Mouse (Mus musculus): Measurements from ENCODE around the gene Slc22a3.
A peak's percentile ranks its signal among the peaks of the same experiment; 100 is the strongest.

The Slc22a3 gene

DNA sequence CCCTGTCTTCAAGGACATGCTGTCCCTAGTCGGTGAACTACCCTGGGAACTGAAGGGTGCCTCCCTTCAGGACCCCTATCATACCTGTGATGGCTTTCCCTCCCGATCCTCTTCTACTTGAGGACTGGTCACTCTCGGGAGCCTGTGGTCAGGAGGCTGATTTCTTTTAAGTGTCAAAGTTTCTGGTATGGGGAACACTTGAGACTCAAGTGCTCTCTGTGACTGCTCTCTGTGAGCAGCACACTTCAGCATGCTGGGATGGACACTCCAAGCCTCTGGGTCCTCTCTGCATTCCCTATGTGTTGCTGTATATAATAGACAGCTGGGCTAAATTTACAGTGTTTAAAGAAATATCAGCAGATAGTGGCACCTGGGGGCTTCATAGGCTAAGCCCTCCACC lies 39.9 kb downstream of the Slc22a3 start:
- DNase-seq = no peak

DNA sequence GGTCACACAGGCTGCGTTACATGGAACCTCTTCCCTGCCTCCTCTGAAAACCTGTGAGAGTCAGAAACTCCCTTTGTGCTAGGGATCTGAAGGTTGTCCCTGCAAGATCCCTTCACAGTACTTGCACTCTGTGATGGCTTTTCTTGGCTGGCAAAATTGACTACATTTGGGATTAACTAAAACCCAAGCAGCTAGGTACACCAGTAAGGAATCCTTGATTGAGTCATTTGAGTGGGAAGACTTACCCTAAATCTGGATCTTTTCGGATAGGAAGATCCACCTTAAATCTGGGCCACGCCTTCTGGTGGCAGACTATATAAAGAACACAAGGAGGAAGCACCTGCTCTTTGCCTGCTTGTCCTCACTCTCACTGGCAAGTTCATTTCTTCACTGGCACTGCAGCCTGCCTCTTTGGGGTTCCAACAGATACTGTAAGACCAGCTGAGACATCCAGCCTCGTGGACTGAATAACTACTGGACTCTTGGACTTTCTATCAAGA lies 41.0 kb downstream of the Slc22a3 start:
- DNase-seq = no peak

DNA sequence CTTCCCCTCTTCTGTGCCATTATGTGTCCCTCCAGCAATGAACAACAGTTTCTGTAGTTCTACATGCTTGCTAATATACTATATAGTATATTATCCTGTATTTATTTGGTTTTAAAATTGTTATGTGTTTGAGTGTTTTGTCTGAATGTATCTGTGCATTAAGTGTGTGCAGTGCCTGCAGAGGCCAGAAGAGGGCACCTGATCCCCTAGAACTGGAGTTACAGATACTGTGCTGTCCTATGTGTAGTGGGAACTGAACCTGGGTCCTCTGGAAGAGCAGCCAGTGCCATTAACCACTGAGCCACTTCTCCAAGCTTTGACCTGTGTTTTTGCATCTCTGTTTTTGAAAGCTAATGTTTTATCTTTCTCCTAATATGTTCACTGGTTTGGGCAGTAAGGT lies 46.3 kb downstream of the Slc22a3 start:
- DNase-seq = no peak

DNA sequence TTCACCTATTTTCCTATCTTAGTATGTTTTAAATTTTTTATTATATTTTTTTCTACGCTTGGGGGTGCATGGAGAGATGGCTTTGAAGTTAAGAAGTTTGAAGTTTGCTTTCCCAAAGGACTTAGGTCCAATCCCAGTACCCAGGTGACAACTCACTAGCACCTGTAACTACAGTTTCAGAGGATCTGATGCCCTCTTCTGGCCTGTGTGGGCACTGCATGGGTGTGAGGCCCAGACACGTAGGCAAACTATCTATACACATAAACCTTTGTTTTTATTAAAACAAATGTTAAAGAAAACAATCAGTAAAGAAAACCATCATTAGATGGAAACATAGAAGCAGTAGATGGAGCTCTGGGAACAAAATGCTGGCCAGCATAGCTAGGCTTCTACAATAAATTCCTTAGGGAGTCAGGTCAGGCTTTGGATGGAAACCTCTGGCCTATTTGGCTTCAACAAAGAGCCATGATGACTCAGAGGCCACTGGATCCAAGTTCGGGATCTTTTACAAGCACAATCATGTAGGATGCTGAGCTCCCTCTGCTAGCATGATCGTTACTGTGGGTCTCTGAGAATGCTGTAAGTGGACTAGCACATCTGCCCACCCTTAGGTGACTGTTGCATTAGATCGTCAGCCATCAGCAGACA lies 52.2 kb downstream of the Slc22a3 start:
- DNase-seq = peak in 1 of 2 experiments; percentile 43

DNA sequence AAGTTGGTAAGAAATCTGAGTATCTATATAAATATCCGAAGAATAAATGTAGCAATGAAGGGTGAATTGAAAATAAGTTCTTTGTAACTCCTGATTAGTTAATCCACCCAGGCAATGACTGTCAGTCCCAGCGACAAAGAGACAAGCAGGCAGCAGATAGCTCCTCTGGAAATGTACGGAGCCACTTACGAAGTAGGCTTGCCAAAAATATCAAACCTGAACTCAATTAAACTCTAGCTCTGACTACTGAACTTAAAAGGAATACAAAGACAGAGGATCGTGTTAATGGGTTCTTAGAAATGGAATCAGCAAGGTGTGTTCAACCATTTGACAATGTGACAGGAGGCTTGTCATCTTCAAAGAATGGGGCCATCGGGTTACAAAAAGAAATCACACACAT lies 53.8 kb downstream of the Slc22a3 start:
- DNase-seq = no peak

DNA sequence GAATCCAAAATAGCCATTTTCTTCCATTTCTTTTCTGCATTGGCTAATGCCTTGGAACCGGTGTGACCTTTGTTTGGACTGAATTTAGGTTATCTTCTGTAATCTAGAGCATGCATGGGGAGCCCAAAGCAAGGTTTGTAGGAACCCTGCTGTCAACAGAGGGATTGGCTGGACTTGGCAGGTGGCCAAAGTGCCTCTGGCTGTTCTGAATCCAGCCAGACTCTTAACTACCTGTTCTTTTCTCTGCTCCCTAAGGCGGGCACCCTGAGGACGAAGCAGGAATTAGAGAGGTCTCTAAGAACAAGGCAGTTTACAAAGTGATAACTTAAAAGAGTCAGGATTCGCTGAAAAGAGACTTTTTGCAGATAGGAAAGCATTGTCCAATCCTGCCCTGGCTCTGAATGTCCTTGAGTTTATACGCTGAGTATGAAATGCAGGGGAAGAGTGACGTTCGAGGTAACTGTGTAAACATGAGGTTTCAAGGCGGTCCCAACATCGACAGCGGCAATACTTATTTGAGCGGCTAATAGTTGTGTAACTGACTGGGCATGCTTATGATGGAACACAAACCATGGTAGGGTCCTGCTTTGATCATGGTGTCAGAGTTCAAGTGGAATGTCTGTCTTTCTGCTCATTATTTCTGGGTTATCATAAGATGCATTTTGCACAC lies 54.5 kb downstream of the Slc22a3 start:
- DNase-seq = peak; percentile 8 to 39

DNA sequence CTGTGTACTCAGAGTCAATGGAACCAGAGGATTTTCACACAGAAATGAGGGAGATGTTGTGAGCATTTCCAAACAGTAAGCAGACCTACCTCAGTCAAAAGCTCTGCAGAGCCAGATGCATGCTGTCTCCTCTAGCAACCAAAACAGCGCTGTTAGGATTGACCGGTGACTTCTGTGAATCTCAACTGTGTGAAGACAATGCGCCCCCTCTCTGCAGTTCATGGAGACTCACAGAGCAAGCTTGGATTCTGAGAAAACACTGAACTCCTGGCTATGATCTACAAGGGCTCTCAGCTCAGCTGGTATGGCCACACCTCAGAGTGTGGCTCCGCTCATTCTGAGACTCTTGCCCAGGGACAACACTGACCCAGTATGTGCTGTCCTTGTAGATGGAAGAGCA lies 56.3 kb downstream of the Slc22a3 start:
- DNase-seq = no peak

DNA sequence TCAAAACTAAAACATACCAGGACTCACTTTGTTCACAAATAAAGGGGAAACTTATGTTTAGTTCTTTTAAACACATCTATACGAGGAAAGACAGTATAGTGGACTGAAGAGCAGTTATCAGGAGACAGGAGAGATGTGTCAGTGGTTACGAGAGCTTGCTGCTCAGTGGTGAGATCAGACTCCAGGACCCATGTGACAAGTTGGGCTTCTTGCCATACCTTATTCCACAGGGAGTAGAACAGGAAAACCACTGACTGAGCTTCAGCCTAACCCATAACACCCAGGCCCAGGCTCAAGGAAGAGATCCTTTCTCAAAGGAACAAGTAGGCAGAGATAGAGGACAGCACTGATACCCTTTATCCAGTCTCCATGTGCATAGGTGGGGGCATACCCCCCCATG lies 62.9 kb downstream of the Slc22a3 start:
- no peak for DNase-seq

DNA sequence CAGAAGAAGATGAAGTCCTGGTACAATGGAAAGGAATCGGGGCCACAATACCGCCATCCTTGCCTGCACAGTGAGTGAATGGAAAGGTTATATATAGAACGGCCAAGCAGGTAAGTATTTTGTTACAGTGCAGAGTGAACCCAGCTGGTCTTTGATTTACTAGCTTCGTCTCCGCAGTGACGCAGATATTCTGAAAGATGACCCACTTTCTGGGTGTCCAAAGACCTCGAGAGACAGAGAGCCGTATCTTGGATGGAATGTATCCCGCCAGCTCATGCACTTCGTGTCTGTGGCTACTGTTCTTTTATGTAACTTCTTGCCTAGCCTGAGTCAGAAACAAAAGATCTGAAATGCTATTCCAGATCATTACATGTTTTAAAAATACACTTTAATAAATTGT lies 69.7 kb downstream of the Slc22a3 start:
- no peak for DNase-seq

DNA sequence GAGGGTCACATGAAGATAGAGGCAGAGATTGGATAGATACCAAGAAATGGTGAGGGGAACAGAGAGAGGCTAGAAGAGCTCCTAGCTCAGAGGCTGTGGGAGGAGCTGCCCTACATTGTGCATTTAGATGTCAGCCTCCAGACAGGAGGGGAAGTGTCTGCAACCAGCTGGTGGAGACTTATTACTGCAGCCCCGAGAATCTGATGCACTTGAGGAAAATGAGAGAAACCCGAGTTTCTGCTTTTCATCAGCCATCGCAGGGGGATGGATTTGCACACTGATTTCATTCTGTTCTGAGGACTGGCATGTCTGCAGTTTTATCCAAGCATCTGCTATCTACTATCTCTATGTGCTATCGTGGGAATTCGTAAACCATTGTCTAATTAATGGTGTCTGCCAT lies 75.8 kb downstream of the Slc22a3 start:
- no peak for DNase-seq

DNA sequence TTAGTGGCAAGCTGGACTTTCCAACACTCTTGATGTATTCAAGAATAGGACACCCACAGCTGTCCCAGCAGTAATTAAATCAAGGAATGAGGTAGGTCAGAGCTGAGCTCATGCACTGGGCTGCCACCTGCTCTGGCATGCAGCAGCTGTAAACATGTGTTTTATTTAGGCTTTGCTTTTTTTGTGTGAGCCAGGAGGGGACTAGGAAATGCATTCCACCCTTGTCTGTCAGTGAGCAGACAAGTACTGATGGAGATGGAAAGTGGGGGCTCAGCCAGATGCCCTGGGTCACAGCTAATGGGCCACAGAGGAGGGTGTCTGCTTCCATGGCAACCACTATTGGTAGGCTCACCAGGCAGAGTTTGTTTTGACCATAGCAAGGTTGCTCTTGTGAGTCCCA lies 79.1 kb downstream of the Slc22a3 start:
- no peak for DNase-seq

DNA sequence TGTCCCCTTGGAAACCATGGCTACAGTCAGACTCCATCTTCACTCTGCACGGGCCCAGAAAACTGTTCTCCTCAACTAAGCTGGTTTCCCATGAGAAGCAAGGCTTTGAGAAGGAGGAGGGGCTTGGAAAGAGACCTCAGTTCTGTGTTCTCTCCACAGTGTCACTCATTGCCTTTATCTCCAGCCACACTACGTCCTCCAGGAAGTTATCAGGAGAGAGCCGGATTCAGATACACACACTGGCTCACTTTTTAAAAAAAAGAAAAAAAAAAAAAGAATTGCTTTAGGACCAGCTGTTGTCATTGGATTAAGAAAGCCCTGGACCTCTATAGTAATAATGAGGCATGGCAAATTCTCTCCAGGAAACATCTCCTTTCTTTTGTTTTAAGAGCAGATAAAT lies 80.3 kb downstream of the Slc22a3 start:
- no peak for DNase-seq

DNA sequence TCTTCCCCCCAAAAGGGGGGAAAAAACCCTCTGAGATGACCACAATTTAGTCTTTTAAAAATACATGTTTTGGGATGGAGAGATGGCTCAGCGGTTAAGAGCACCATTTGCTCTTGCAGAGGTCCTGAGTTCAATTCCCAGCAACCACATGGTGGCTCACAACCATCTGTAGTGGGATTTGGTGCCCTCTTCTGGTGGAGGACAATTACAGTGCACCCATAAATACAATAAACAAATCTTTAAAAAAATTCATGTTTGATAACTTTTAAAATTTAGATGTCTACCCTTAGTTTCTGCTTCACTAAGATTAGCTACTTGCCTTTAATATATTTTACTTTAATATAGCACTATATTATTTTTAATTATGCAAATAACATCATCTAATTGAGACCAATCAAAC lies 85.4 kb downstream of the Slc22a3 start:
- DNase-seq = no peak

DNA sequence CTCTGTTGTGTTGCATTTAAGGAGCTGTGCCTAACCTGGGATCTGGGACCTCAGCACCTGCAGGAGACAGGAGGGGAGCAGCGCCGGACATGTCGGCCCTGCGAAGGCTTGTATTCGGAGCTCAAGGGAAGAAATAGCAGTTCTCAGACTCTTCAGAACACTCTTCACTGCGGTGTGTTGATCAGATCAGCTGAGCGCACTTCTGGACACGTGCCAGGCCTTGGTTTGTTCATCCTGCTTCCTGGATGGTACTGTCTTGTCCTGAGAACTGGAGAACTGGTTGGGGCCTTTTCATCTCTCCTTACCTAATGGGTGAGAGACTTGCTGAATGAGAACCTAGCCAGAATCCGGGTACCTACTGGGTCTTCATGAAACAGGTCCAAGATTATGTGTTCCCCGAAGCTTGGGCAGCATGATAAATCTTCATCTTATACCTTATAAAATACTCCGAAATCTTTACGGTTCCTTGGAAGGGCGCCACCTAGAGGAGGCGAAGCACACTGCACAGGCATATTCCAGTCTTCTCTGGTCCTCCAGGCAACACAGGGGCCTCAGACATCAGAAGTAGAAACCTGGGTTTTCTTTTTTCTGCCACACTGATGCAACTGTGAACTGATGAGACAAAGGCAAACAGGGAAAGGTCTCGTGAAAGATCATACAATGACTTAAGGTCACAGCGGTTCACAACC lies 86.5 kb downstream of the Slc22a3 start:
- DNase-seq = peak in 1 of 2 experiments; percentile 44

DNA sequence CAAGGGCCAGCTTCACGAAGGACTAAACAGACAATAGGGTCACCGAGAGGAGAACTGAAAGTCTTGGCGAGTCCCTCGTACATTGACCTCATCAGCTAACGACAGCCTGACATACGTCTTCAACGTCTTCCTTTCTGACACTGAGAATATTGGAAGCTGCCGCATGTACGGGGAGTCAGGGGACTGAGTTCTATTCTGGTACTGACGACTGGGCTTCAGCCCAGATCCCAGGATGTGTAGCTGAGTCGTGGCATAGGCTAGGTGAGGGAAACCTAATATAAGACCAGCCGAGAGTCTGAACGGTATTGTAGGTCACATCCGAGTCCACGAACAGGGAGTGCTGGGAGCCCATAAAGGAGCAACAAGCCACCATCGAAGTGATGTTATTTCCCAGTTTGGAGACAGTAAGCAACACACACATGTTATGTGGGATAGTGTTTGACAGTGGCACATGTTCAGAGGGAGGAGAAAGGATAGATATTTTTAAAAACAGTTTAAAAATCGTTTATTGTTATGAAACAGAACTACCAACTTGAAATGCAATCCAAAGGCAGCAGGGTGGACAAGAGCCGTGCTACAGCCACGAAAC lies 87.9 kb downstream of the Slc22a3 start:
- DNase-seq = no peak

DNA sequence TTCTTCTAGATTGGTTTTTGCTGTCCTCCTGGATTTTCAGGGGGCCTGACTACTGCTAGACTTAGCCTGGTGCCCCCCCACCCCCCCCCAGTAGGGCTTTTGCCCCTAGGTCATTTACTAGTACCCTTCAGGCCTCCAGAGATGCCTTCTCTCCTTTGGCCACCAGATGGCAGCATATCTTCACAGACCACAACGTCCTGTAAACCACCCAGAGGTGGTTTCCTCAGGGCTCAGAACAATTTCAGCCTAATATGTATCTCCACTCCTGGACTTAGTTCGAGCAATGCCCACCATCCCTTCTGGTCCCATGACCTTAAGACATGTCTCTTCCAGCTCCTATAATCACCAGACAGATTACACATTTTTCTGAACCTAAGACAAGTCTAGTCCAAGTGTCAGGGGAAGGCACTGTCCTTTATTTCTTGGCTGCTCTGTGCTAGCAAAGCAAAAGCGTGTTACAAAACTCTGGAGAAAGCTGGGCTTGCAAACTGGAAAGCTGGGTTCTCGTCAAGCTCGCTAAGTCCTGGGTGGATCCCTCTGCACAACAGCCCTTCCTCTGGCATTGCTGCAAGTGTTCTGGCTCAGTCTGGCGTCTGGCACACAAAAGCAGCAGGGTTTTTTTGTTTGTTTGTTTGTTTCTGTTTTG lies 91.1 kb downstream of the Slc22a3 start:
- peak; percentile 80 to 88 for DNase-seq

DNA sequence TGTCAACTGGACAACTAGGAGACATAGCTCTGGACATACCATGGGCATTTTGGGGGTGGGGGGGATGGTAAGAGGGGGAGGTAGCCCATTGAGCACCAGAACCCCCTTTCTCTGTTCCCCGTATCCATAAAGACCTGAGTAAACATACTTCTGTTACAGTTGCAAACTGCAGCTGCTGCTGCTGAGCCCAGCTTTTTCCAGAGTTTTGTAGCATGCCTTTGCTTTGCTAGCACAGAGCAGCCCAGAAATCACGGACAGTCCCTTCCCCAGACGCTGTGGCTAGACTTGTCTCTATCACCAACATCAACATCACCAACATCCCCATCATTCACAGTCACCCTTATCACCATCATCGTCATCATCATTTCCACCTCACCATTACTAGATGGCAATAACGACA lies 91.8 kb downstream of the Slc22a3 start:
- DNase-seq = no peak

DNA sequence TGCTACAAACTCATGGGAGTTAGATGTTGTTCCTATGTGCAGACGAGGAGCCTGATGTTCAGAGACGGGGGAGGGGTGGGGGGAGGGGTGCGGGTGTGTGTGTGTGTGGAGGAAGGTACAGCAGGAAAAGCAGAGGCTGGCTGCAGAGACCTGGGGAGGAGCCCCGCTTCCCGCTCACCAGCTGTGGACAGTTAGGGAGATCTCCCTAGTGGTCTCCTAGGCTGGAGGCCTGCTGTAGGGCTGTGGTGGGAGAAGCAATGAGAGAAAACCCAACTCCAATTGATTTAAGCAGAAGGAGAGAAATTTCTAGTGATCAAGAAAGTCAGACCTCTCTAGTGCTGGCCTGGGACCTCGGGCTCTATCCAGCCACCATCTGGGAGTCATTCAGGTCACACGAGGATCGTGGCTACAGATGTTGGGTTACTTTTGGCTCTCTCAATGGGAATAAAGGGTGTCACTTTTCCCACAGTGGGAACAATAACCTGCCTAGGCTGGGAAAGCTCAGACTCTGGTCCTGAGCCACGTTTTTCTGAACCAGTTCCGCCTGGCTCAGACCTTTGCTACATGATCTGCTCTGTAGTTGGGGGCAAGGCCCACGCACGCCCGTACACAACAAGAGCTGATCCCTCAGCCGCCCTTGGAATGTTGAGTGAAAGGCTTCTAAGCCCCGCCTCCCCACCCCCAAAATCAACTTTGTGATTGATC lies 92.3 kb downstream of the Slc22a3 start:
- DNase-seq = no peak

DNA sequence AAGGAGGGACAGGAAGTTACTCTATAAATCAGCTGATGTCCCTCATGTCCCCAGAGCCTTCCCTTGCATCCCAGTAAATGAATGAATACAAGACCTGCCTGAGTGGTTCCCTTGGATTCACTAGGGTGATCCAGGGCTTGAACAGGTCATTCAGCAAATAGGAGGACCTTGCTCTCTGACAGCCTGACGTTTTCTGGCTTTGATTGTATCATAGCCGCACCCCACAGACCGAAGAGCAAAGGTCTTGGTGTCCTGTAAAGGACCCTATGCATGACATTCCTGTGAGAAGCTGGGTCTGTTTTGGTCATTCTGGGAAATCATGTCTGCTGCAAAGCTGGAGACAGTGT lies 94.6 kb downstream of the Slc22a3 start:
- DNase-seq = no peak

DNA sequence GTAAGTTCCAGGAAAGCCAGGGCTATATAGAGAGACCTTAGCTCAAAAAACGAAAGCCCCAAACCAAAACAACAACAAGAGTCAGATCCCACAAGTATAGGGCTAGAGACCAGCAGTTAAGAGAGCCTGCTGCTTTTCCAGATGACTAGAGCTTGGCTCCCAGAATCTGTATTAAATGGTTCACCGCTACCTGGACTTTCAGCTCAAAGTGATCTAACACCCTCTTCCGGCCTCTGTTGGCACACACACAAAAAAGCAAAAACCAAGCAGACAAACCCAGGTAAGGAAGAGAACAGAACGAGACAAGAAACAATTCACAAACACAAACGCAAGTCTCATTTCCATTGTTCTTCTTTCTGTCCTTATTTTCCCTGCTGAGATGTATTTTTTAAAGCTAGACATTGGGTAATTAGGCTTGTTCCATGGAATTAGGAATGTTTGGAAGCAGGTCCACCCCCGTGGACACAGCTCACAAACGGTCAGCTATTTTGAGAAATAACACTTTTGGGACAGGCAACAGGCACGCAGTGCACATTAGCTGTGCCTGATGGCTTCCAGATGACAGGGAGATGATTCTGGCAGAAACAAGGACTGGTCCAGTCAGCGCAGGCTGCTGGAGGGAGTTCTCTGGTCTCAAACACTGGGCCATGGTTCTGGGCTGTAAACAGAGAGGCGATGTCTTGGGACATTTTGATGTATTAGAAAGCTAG lies 95.2 kb downstream of the Slc22a3 start:
- DNase-seq = no peak

DNA sequence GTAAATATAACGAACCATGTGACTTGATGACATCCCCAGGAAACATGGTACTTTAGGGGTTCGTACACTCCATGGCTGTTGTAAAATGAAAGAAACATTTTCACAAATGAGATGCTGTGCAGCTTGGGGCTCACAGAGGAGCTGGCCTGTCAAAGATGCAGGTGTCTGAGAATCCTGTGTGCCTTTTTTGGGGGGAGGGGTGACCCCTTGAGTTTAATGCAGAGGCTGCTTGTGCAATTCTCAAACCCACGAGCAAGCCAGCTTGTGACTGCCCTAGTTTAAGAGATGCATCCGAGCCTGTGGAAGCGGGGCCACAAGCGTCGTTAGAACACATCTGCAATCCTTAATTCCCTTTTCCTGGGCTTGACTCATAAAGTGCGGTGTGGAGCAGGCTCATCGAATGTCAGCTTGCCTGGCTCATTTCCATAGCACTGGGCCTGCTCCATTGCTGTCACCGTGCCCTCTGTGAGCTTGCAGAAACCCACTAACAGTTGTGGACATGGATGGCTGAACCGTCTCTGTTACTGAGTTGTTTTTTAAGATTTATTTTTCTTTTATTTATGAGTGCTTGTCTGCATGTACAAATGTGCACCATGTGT lies 98.1 kb downstream of the Slc22a3 start:
- DNase-seq = no peak

DNA sequence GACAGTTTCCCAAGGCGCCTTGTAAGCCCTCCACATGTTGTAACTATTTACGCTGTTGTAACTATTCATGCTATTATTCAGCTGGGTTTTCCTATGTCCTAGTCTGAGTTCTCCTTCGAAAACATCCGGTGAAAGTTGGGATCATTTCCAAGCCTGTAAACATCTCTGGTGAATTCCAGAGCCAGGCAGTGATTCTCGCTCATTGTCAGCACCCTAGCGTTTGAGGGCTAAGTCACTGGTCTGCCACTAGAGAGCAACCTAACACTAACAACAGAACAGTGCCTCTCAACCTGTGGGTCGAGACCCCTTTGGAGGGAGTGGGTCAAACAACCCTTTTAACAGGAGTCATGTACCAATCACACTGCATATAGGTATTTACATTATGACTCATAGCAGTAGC lies 104.1 kb downstream of the Slc22a3 start:
- DNase-seq = no peak

Data from cerebellum, postnatal 25 days (tissue).